Mouse (Mus musculus): Measurements from ENCODE around the gene Med4. TPM values are rescaled to one million over a fixed set of nuclear protein-coding genes. Genes with fewer than 3 reads are reported as not detected.

Med4 gene
- total RNA-seq, 2 experiments from 2014 or later: 31.7 to 35.4 TPM

DNA sequence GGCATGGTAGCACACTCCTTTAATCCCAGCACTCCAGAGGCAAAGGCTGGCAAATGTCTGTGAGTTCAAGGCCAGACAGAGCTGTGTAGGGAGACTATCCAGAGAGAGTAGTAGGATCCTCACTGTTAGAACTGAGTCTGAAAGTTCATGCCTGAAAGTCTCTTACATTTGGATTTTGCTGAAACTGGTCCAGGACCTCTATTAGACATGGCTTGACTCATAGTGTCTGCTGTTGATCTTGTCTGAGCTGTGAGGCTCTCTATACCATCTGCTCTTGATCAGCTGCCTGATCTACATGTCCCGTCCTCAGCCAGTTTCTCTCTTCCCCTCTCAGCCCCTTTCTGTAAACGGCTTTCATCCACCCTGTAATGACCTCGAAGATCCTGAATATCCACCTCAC lies 31.5 kb upstream of the Med4 start:
- Histone ChIP-seq H3K4me3 (no peak overlapping the region), H3K27ac (no peak overlapping the region)
- TF ChIP-seq CTCF (conservative IDR thresholded peaks at IDR 0.05): no peak
- DNase-seq (ENCODE audit: low spot score in 2 of 2): no peak

DNA sequence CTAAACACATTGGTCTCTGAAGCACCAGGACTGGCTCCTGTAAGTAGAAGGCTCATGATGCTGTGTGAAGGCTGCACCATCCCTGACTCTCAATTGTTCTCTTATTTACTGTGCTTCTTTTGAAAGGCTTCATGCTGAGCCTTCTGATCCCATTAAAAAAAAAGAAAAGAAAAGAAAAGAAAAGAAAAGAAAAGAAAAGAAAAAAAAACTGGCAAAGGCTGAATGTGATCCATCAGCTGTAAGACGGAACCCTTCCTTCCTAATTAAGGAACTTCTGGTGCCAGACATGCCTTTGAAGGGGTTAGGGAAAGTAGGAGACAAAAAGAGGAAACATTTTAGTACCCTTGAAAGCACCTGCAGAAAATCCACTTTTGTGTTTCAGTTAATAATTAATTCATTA lies 30.1 kb upstream of the Med4 start:
- no peak for TF ChIP-seq CTCF (conservative IDR thresholded peaks at IDR 0.05)
- no peak overlapping the region for H3K27ac ChIP-seq
- DNase-seq (ENCODE audit: low spot score in 2 of 2): no peak
- no peak overlapping the region for H3K4me3 ChIP-seq

DNA sequence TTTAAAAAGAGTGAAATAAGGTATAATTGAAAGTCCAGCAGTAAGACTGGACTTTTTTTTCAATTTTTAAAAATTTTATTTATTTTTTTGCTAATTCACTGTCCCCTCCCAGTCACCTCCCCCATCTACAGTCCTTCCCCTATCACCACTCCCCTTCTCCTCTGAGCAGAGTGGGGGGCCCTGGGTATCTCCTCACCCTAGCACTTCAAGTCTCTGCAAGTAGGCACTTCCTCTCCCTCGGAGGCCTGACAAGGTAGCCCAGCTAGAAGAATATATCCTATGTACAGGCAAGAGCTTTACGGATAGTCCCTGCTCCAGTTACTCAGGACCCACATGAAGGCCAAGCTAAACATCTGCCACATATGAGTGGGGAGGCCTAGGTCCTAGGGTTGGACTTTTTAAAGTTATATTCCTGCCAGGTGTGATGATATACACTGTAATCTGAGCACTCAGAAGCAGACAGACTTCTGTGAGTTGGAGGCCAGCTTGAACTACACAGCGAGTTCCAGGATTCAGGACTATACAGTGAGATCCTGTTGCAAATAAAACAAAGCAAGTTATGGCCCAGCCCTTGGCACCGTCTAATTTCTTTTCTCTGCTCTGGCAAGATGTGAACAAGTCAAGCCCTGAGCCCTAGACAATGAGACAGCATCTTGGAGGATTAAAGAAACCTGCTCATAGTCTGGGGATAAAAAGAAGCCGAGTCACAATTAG lies 26.2 kb upstream of the Med4 start:
- no peak for TF ChIP-seq CTCF (conservative IDR thresholded peaks at IDR 0.05)
- Histone ChIP-seq H3K27ac (no peak overlapping the region), H3K4me3 (no peak overlapping the region)
- no peak for DNase-seq (ENCODE audit: low spot score in 2 of 2)

DNA sequence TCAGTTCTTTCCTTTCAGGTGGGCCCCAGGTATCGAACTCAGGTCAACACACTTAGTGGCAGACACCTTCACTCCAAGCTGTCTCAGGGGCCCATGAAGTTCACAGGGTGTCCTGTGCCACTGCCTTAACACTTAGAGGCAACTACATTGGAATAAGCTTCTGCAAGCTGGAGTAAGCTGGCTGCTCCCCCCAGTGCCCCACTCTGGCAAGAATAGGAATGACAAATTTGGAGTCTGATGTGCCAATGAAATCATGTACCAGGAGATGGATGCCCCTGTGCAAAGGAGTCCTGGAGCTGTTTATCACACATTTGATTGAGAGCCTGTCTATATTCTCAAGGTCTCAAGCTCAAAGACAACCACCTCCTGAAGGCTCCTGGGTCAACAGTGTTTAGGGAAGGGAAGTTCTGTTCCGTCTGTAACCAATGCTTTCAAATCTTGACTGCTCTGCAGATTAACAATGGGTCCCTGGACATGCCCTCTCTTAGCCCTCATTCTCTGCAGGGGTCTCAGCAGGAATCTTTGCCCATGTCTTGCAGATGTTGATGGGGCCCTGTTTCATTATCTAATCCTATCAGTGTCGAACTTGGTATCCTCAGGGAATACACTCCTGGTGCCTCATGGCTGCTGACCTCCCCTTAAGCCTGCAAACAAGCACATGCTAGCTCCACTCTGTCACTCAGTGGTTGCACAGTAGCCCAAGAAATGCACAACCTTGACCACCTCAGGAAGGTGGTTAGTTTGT lies 25.3 kb upstream of the Med4 start:
- no peak for DNase-seq (ENCODE audit: low spot score in 2 of 2)
- H3K4me3 ChIP-seq: no peak overlapping the region
- TF ChIP-seq CTCF (conservative IDR thresholded peaks at IDR 0.05): peak; percentile 66
- H3K27ac ChIP-seq: no peak overlapping the region

DNA sequence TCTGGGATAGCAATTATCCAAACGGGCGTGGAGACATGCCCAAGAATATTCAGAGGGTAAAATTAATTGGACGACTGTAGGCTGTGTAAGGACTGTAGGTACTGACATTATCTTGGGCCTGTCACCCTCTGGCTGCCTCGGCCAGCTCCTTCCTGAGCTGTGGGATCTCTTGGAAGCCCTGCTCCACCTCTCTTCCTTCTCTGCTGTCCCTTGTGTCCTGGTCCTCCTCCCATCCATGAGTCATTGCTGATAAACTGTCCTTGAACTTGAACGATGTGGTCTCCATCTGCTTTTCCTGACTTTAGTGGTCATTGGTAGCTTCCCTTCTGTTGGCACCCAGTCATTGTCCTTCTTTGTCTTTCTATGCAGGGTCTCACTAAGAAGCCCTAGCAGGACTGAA lies 23.2 kb upstream of the Med4 start:
- no peak for TF ChIP-seq CTCF (conservative IDR thresholded peaks at IDR 0.05)
- DNase-seq (ENCODE audit: low spot score in 2 of 2): no peak
- Histone ChIP-seq H3K27ac (no peak overlapping the region), H3K4me3 (no peak overlapping the region)

DNA sequence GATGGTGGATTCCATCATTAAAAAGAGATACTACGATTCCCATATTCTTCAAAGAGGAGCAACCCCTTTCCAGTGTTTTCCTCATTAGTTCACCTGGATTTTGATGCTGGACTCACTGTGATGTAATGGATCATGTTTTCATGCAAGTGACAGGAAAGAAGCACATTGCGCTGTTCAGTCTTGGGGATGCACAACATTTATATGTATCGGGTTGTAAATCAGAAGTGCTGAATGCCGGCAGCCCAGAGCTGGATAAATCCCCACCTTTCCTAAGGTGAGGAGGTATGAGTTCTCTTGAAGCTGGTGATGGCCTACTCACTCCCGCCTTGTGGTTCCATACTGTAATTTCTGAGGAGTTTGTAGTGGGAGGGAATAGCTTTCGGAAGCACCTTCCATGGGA lies 16.5 kb upstream of the Med4 start:
- Histone ChIP-seq H3K27ac (no peak overlapping the region), H3K4me3 (no peak overlapping the region)
- no peak for TF ChIP-seq CTCF (conservative IDR thresholded peaks at IDR 0.05)
- no peak for DNase-seq (ENCODE audit: low spot score in 2 of 2)

DNA sequence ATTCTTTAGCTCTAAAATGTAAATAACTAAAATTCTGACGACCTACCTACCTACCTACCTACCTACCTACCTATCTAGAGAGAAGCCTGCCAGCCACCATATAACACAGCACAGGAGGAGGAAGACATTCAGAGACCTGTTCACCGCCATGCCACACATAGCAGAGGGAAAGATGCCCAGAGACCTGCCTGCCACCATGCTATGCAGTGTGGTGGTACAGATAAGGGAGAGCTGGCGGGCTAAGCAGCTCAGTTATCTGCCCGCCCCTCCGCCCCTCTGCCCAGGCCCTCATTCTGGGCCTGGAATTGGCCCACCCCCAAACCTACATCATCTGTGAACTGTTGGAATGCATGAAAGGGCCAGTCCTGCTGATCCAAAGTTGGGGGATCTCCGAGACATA lies 15.7 kb upstream of the Med4 start:
- H3K4me3 ChIP-seq: no peak overlapping the region
- no peak for TF ChIP-seq CTCF (conservative IDR thresholded peaks at IDR 0.05)
- no peak for DNase-seq (ENCODE audit: low spot score in 2 of 2)

DNA sequence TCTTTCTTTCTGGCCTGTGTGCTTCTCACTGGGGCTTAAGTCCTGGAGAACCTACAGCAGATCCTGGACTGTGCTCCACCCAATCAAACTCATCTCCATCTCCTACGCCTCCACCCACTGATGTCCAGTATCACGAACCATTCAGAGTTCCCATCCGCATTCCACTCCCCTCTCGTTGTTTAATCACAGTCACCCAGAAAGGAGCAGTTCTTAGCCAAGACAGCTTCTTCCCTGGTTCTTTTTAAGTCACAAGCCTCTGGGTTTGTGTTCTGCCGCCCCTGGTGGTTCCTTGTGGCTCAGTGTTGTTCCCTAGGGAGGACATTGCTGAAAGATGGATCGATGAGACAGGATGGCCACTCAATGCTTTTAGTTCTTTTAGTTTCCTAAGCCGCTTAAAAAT lies 14.1 kb upstream of the Med4 start:
- peak; percentile 13 for TF ChIP-seq CTCF (conservative IDR thresholded peaks at IDR 0.05)
- Histone ChIP-seq H3K27ac (no peak overlapping the region), H3K4me3 (no peak overlapping the region)
- DNase-seq (ENCODE audit: low spot score in 2 of 2): no peak

More for the DNA sequence above, 15.7 kb upstream of the Med4 start:
- H3K27ac ChIP-seq: no peak overlapping the region

DNA sequence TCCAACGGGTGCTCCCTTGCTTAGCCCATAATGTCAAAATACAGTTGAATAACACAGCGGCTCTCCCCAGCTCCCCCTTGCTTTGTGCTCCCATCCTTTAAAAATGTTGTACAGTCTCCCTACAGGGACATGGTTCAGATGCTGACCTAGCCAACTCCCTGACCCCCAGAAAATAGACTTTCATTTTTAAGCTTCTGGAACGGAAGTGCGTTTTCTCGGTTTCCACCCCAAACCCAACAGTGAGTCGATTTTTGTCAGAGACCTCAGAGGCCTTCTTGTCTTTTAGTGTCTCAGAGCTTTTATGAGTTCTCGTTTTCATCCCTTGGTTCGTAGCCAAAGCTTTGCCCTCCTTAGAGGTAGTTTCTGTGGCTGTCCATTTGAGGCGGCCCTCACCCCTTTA lies 8.5 kb upstream of the Med4 start:
- H3K27ac ChIP-seq: no peak overlapping the region
- TF ChIP-seq CTCF (conservative IDR thresholded peaks at IDR 0.05): no peak
- H3K4me3 ChIP-seq: no peak overlapping the region
- no peak for DNase-seq (ENCODE audit: low spot score in 2 of 2)

DNA sequence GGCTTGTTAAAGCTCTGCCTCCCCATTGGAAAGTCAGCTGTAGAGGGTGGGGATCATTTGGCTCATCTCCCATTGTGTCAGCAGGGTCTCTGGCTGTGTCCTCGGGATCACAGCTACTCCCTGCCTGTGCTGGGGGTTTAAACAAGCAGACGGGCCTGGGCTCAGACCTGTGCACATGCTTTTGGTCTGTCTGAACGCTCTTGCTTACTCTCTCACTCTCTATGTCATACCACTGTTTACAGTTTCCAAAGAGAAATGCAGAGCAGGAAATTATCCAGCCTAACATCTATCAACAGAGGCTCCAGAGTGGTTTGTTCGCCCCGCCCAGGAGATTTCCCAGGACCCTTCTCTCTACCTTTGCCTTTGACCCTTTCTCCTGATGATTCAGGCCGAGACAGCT lies 8.1 kb upstream of the Med4 start:
- H3K27ac ChIP-seq: peak overlapping the region; percentile 65; the same call in 1 of the 2 replicates
- TF ChIP-seq CTCF (conservative IDR thresholded peaks at IDR 0.05): no peak
- no peak for DNase-seq (ENCODE audit: low spot score in 2 of 2)
- H3K4me3 ChIP-seq: no peak overlapping the region

DNA sequence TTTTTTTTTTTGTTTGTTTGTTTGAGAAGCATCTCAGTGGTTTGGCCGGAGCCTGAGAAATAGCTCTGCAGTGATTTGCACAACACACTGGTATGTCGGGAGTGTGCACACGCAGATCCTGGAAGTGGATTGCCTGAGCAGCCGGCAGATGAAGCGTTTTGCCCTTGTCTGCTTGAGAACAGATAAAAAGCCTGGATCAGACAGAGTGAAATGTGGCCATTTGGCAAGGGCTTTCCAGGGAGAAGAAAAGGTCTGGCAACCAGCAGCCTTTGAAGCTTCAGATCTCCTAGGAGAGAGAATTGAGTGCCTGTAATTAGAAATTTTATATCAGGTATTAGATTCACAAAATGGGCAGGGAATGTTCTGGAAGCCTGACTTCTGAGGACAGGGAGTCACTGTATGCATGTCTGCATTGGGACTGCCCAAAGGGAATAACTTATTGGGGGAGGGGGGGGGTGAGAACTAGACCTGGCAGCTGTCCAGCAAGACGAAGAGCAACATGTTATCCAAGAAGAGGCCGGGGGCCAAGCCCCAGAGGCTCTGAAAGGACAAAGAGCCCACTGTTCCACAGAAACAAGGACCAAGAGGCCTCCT lies 7.1 kb upstream of the Med4 start:
- DNase-seq (ENCODE audit: low spot score in 2 of 2): peak in 1 of 2 experiments; percentile 35
- Histone ChIP-seq H3K4me3 (no peak overlapping the region), H3K27ac (peak overlapping the region; percentile 65)
- no peak for TF ChIP-seq CTCF (conservative IDR thresholded peaks at IDR 0.05)

DNA sequence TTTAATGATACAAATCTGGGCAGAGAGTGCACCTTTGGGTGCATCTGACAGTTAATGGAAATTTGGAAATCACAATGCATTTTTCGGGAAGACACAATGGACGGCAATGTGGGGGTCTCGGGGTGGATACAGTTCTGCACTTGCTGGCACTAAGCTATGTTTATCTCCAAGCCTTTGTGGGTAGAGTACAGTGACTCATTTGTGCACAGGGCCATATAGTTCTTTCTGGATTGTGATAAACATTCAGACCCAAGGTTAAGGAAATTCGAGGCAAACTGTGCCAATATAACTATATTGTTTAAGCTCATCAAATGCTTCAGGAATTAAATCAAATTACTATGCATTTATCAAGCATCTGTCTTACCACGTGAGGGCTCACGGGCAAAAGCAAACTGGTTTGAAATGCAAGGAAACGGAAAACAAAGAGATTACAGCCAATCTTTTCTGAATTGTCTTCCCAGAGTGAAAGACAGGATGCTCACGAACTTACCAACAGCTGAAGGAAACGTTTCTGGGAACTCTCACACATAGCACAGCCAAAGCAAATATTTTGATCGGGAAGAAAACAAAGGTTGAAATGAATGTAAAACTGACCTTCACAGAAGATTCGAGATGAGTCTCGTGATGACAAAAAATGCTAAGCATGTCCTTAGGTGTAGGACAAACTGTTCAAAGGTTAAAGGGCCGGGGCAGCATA lies 6.4 kb upstream of the Med4 start:
- no peak for DNase-seq (ENCODE audit: low spot score in 2 of 2)
- TF ChIP-seq CTCF (conservative IDR thresholded peaks at IDR 0.05): no peak
- no peak overlapping the region; the same call in 1 of the 2 replicates for H3K4me3 ChIP-seq
- peak overlapping the region; percentile 65 for H3K27ac ChIP-seq

DNA sequence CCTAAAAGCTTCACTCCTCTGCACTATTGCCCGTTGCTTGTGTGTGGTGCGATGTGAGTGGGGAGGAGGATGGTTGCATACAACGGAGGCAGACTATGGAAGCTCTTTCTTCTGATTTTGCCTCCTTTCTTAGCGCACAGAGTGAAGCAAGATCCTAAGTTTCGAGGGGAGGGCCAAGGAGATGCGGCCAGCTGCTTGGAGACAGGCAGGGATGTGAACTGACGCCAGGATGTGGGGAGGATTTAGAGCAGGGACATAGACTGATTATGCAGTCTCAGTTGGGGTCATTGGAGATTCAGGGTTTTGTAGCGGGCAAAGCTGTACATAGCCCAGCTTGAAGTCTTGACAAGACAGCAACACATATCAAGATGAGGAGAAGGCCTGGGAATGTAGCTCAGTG lies 3.5 kb upstream of the Med4 start:
- Histone ChIP-seq H3K27ac (no peak overlapping the region), H3K4me3 (no peak overlapping the region)
- TF ChIP-seq CTCF (conservative IDR thresholded peaks at IDR 0.05): no peak
- DNase-seq (ENCODE audit: low spot score in 2 of 2): no peak
